Mouse (Mus musculus) layer of hippocampus, adult 2 months (tissue): ENCODE measurements around the gene B230307C23Rik. TPM values are rescaled to one million over a fixed set of nuclear protein-coding genes. Genes with fewer than 3 reads are reported as not detected.

ENCODE experiments used
- DNase-seq, 2 experiments: peaks; one replicate each; pipeline ENCODE4 v3.0.0; 2022; ENCODE audit warnings: low spot score in 2 of 2
- H3K27ac ChIP-seq: fragments of 200-600 bp; 2 replicates; pipeline ENCODE4 v1.8.1; 2022
- H3K4me3 ChIP-seq: fragments of 200-600 bp; 2 replicates; pipeline ENCODE4 v1.8.1; 2022; ENCODE audit warnings: mild to moderate bottlenecking
- CTCF ChIP-seq: fragments of 200-600 bp; conservative IDR thresholded peaks from 2 replicates; pipeline ENCODE4 v1.8.1; 2022; ENCODE audit warnings: antibody characterized with exemption, mild to moderate bottlenecking, moderate library complexity
- long read RNA-seq, 2 experiments: library from polyadenylated mRNA; stranded (forward); transcript quantifications; one replicate each; pipeline ENCODE4 v2.0.0; 2021; ENCODE audit warnings: borderline mapping rate in 2 of 2
- total RNA-seq, 2 experiments: library from RNA; stranded (reverse); gene quantifications; 2 replicates each; pipeline ENCODE4 v1.2.3; 2021

B230307C23Rik gene
- total RNA-seq = 10 to 100 TPM; 24.0 to 25.4 TPM
- long read RNA-seq, experiment 1, partial matches to known transcripts = 0 of 6 reads
- long read RNA-seq, experiment 1, other reads (novel, unspliced or antisense) = 1 of 6 reads
- long read RNA-seq, experiment 2, partial matches to known transcripts = 0 of 7 reads
- long read RNA-seq, experiment 2, other reads (novel, unspliced or antisense) = 1 of 7 reads

DNA sequence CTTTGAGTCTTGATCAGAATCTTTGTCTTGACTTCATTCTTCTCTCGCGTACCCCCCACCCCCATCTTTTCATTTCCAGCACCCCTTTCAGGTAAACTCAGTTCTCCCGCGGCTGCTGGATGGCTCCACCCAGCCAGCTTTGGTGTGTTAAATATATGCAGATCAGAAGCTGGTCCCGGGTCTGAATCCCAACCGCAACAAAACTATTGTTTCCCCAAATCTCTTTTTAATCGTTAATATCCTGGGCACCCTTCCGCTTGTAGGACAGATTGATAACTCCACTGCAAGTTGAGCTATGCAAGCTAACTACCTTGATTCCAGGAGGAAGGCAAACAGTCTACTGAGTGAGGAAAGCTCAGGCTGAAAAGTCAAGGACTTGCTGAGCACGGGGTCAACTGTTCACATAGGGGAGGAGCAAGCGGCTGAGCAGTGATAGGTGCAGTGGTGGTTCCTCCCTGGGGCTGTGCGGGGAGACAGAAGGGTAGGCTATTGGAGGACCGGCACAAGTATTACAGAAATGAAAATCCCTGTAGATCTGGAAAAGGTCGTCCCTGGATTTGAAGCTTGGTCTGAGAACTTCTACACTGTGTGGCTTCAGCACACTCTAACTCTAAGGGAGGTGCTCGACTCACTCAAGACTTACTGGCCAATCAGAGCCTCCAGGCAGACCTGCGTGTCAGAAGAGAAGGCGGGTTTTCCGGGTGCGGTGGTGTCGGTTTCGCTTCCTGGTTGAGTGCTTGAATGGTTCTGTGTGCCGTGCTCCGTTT, at the start of gene B230307C23Rik:
TSS of gene B230307C23Rik (plus strand) at position 700 of the 767 bp plus-strand sequence.
- peak within 1 kb of the TSS; percentile 80 for H3K4me3 ChIP-seq
- H3K27ac ChIP-seq = peak within 1 kb of the TSS; percentile 87
- no peak for TF ChIP-seq CTCF
- peak; percentile 82 to 89 for DNase-seq

DNA sequence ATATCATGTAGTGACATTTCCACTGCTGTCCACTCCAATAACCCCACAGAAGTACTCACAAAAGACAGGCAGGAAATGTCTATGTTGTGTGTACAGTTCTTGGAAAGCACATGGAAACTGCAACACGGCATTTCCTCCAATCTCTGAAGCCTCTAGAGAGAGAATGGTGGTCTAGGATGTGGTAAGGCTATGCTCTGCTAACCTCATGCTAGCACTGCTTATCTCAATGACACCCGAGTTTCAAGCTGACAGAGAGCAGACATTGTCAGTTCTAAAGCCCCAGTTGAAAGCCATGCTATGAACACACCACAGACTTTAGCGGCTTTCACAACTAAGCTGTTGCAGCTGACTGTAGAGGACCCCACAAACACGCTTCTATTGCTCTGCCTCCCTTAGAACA, 48.3 kb upstream of the B230307C23Rik start:
- TF ChIP-seq CTCF = no peak
- H3K27ac ChIP-seq = no peak overlapping the region
- H3K4me3 ChIP-seq = no peak overlapping the region
- DNase-seq = no peak

GRCm38 (mm10) chr16:97950061-97950460, 47.1 kb upstream of the B230307C23Rik start:
- H3K4me3 ChIP-seq = no peak overlapping the region
- no peak overlapping the region for H3K27ac ChIP-seq
- TF ChIP-seq CTCF = no peak
- DNase-seq = no peak

DNA sequence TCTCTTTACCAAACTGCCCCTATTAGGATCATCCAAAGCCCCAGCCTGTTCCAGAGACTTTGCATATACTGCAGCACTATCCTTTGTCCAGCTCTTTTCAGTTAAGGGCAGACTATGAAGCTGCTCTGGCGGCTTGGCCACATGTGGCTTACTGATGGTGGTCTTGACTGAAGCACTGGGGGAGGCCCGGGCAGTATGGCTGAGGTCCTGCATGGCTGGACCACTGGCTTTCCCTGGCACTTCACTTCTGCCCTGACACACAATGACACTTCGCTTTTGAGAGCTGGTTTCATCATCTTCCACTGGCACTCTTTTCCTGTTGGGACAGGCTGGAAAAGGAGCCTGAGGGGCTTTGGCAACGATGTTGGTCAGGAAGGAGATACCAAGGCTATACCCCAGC, 44.7 kb upstream of the B230307C23Rik start:
- TF ChIP-seq CTCF = no peak
- H3K4me3 ChIP-seq = no peak overlapping the region
- DNase-seq = no peak
- H3K27ac ChIP-seq = no peak overlapping the region

DNA sequence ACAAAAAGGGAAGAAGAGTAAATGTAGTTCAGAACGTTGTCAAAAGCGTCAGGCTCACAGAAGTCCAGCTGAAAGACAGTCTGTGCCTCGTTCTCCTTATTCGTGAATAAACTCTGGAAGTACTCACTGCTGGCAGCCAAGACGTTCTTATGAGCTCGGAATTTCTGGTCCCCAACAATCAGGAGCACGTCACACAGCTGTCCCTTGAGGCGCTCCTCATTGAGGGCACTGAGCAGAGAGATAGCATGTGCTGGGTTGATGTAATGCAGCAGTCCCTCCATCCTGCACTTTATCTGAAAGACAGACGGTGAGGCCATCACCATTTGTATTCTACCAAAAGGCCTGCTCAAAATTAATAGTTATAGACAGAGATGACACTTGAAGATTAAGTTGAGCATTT, 44.3 kb upstream of the B230307C23Rik start:
- no peak for TF ChIP-seq CTCF
- Histone ChIP-seq H3K27ac (no peak overlapping the region), H3K4me3 (no peak overlapping the region)
- no peak for DNase-seq

DNA sequence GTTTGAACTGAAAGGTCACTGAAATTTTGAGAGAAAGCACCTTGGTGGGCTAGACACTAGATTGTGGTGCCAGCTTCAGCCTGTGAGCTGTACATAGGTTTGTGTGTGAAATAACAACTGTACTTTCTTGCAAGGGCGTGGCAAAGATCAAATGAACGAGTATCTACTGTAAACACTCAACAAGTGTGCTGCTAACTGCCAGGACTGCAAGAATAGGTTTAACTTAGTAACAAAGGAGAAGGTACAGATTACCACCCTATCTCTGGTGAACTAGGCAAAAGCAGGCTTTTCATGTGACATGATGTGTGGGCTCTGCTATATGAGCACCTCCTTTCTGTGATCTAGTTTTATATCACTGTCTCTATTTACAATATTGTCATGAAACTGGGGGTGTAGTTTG, 43.8 kb upstream of the B230307C23Rik start:
- DNase-seq = no peak
- Histone ChIP-seq H3K27ac (no peak overlapping the region), H3K4me3 (no peak overlapping the region)
- TF ChIP-seq CTCF = no peak

- DNase-seq = no peak
- TF ChIP-seq CTCF = no peak
- H3K27ac ChIP-seq = no peak overlapping the region
- no peak overlapping the region for H3K4me3 ChIP-seq
Measured at GRCm38 (mm10) chr16:97956011-97956410, 41.1 kb upstream of the B230307C23Rik start.

- no peak for DNase-seq
- no peak overlapping the region for H3K27ac ChIP-seq
- TF ChIP-seq CTCF = no peak
- no peak overlapping the region for H3K4me3 ChIP-seq
Measured at GRCm38 (mm10) chr16:97957626-97958025, 39.5 kb upstream of the B230307C23Rik start.

DNA sequence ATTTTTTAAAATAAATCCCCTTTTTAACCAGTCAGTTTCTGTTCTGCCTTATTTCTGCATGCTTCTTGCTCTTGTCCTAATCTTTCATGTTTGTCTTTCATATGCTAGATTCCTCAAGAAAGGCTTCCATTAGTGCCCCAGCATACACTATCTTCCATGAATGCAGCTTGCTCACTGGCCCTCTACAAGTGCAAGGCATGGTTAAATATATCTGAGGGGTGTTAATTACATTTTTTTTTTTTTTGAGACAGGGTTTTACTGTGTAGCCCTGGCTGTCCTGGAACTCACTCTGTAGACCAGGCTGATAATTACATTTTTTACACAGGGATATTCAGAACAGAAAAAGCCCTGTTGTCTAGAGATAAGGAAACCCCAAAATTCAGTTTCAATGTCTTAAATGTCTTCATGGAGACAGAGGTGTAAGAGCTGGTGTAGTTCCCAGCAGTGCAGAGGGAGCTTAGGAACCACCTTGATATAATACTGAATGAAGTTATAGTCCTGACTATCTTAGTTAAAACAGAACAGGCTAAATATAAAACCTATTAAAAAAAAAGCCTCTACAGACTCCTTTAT, 38.6 kb upstream of the B230307C23Rik start:
- Histone ChIP-seq H3K27ac (no peak overlapping the region), H3K4me3 (no peak overlapping the region)
- DNase-seq = no peak
- no peak for TF ChIP-seq CTCF

DNA sequence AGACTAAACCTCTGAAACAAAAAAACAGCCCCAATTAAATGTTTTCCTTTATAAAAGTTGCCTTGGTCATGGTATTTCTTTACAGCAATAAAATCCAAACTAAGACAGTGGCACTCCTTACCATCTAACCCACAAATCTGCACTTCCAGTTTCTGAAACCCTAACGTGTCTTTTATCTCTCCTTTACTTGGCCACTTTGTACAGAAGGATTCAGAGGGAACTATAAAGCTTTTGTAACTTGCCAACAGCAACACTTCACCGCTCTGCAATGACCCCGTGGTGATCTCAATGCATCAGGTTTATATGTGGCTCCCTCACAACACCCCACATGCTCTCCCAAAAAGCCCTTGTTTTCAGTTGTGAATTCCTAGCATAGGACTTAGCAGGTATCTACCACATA, 36.8 kb upstream of the B230307C23Rik start:
- no peak for DNase-seq
- TF ChIP-seq CTCF = no peak
- Histone ChIP-seq H3K27ac (no peak overlapping the region), H3K4me3 (no peak overlapping the region)

GRCm38 (mm10) chr16:97961381-97962150, 35.5 kb upstream of the B230307C23Rik start:
- peak overlapping the region; percentile 96 for H3K27ac ChIP-seq
- no peak for DNase-seq
- TF ChIP-seq CTCF = no peak
- peak overlapping the region; percentile 99 for H3K4me3 ChIP-seq

DNA sequence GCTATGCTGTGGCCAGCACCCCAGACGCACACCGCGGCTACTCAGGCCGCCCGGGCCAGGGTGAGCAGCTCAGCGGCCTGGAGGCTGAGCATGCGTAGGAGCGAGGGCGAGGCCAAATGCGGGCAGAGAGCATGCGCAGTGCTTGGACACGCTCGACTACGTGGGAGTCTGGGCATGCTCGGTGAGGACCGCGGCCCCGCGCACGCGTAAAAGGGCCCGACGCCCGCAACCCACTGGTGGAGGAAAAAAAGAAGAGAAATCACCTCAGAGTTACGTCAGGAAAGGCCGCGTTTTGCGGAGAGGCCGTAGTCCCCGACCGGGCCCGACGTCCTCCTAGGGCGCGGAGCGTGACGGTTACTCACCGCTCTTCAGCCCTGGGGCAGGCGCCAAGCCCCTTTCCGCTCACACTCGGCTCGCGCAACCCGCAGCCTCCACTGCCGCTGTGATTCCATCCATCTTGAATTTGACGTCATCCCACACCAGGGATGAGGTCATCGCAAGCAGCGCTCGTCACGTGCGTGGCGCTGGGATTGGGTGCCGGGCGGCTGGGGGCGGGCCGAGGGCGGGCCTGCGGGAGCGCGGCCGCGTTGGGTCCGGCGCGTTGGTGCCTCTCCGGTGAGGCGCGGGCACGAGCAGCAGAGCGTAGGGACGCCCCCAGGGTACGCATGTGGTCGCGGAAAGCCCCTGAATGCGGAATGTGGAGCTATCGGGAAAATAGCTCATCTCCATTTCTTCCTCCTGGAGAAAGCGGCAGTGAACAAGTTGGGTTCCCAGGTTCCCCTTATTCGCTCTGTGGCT, 34.8 kb upstream of the B230307C23Rik start, which contains the start of the genes C2cd2 and Zbtb21:
TSS of gene C2cd2 (minus strand) at position 448 of the 798 bp plus-strand sequence.
TSS of gene Zbtb21 (minus strand) at position 472 of the 798 bp plus-strand sequence.
- peak within 1 kb of the TSS; percentile 96 for H3K27ac ChIP-seq
- no peak; the same call in 1 of the 2 replicates for TF ChIP-seq CTCF
- DNase-seq = peak; percentile 97 to 98
- H3K4me3 ChIP-seq = peak within 1 kb of the TSS; percentile 99
